Comparison of ENCODE assay signal across 25 mouse cellular contexts in genomic region chr14:94869011-94869410, GRCm38 (mm10).
DNase-seq lines count a peak whose midpoint lies in the region; ATAC-seq and TF ChIP-seq lines count a peak whose summit lies in the region.
"Had no signal": no experiment of that assay in that cellular context is flagged by ENCODE, and none has a peak within 500 bp of the region (broad histone marks: within the 10 kb centered on the region; RNA-seq: fewer than 3 reads in every experiment).

No protein-coding gene starts in this region.

- CTCF ChIA-PET in Patski (lab: Charles Lee) = no interaction called here

- in situ Hi-C loops in Patski (cut with MboI; ENCODE audit: low pct_unique_long_range_greater_than_20kb) = no loop called here

- TF ChIP-seq CTCF in Patski (IDR thresholded peaks at IDR 0.05) = no peak

- intact Hi-C loops in left cerebral cortex, postnatal 4 days (cut with DNase I) = no loop called here

- no peaks in the 10 kb centered on the region for H3K27me3 ChIP-seq in Patski
- H3K27me3 ChIP-seq: embryonic facial prominence, embryonic 15.5 days; heart, embryonic 13.5 days had no signal

- peak; percentile 87 for DNase-seq in Muller cell, postnatal 12 days (ENCODE audit: inconsistent ontology term)
- DNase-seq in Patski (ENCODE audit: low read depth, low spot score) = peak; percentile 61
- DNase-seq in retina, embryonic 14.5 days (ENCODE audit: low spot score) = peak; percentile 46
- DNase-seq in gastrocnemius, postnatal 10 days = no peak
- no peak for DNase-seq in left cerebral cortex, postnatal 4 days
- DNase-seq: adrenal gland, postnatal 14 days; cerebellum, adult 11-12 months; cerebellum, adult 8-10 months; cerebellum, postnatal 10 days; cerebellum, postnatal 36 days; embryo, embryonic 11 days; forebrain, postnatal 0 days; gastrocnemius, adult 2 months; gastrocnemius, postnatal 25 days; heart, adult 2 months; heart, postnatal 14 days; heart, postnatal 4 days had no signal

- ATAC-seq in Patski = peak; percentile 89
- no peak for ATAC-seq in megakaryocyte progenitor cell, adult 5-6 weeks (replicated peaks; ENCODE audit: poor library complexity)
- ATAC-seq: CD4-positive, CD25-positive, alpha-beta regulatory T cell, adult 4 months; forebrain, embryonic 14.5 days; forebrain, postnatal 0 days; hindbrain, postnatal 0 days; inflammation-experienced regulatory T-cells, adult 6 months; intestine, embryonic 16.5 days had no signal

- POLR2A ChIA-PET in Patski (lab: Charles Lee) = no interaction called here

Comparison
In these comparisons a context has a peak if more than half of its experiments do, and no peak if none do; other contexts are left out.
1. DNase-seq: peak in Muller cell, postnatal 12 days (single experiment), Patski (single experiment) and retina, embryonic 14.5 days (single experiment); none in gastrocnemius, postnatal 10 days (single experiment) and left cerebral cortex, postnatal 4 days (single experiment).